Mouse (Mus musculus) olfactory bulb, adult 2 months (tissue): ENCODE measurements around the gene Bcl9l. TPM values are rescaled to one million over a fixed set of nuclear protein-coding genes. Genes with fewer than 3 reads are reported as not detected.
"Not testable (repeated sequence)": the region's sequence is repeated elsewhere in the genome, so short reads cannot be mapped to it uniquely, and the experiment has no call there.

Experiments used
- H3K27ac ChIP-seq: fragments of 200-500 bp; 2 replicates; pipeline ENCODE4 v1.5.1; 2012; ENCODE audit warnings: low read depth, low read length; ENCODE audit not compliant: insufficient read depth
- H3K4me1 ChIP-seq: fragments of 200-500 bp; 2 replicates; pipeline ENCODE4 v1.6.1; 2012; ENCODE audit warnings: low read length; ENCODE audit not compliant: control insufficient read depth, insufficient read depth
- H3K4me3 ChIP-seq: fragments of 200-500 bp; 2 replicates; pipeline ENCODE4 v1.5.1; 2012; ENCODE audit warnings: mild to moderate bottlenecking, low read depth, low read length, moderate library complexity; ENCODE audit not compliant: insufficient read depth
- CTCF ChIP-seq: fragments of 200-500 bp; IDR thresholded peaks from 2 replicates; pipeline ENCODE4 v1.5.1; 2012; ENCODE audit warnings: low read depth, mild to moderate bottlenecking, low read length, moderate library complexity; ENCODE audit not compliant: insufficient read depth
- POLR2A ChIP-seq: fragments of 200-500 bp; IDR thresholded peaks from 2 replicates; pipeline ENCODE4 v1.6.1; 2012; ENCODE audit warnings: mild to moderate bottlenecking, low read depth, low read length, moderate library complexity; ENCODE audit not compliant: insufficient read depth
- WGBS: fragments of 180-500 bp; shearing (Covaris S2); methylation state at CpG from one replicate; pipeline ENCODE4 v1.1.7; 2018; 5-methylcytosine and 5-hydroxymethylcytosine counted together
- polyA plus RNA-seq: library from polyadenylated mRNA; stranded (reverse); fragments of >200 nt; gene quantifications from 2 replicates; pipeline ENCODE4 v1.2.4, GENCODE M21; 2012; ENCODE audit warnings: low replicate concordance; ENCODE audit not compliant: missing spikeins, insufficient read depth, insufficient read length

The Bcl9l gene
- not detected in 2 replicates for polyA plus RNA-seq

DNA sequence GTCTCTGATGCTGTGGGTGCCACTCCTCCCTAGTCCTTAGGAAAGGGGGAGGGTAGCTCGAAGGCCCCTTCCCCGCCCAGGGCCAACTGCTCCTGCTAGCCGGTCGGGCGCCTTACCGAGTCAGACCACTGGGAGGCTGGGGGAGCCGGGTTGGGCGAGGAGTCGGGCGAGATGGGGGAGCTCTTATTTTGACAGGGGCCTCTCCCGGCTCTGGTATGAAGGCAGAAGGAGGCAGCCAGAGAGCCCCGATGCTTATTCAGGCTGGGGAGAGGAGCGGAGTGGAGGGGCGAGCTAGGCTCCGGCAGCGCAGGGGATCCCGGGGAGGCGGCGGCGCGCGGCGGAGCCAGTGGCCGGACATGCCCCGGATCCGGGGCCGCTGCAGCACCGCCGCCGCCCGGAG is at the start of gene Bcl9l:
Gene Bcl9l (plus strand): TSS at position 274 of the 400 bp plus-strand sequence.
- peaks cover 38% of the 10 kb centered on the region for H3K4me1 ChIP-seq
- WGBS: under 1% methylated on average over 27 of the region's 31 CpGs

DNA sequence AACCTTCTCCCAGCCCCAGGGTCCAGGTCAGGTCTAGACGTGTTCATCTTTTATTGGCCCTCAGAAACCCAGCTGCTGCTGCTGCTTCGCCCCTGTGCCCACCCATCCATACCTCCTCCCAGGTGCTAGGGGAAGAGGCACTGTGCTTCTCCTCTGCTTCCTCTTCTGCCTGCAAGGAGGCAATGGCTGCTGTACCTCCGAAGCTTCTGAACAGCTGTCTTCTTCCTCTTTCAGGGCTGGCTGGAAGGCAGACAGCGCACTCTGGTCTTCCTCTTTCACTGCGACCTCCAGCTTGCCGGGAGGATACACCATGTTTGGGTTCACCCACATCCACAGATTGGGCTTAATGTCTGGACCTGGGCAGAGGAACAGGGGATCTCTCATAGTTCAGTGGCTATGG is 46.9 kb upstream of the Bcl9l start:
- 86% methylated on average over 6 of the region's 6 CpGs for WGBS
- Histone ChIP-seq H3K27ac (no peak overlapping the region), H3K4me3 (no peak overlapping the region), H3K4me1 (no peaks in the 10 kb centered on the region)
- no peak for TF ChIP-seq POLR2A
- TF ChIP-seq CTCF: no peak

More for the DNA sequence above, at the start of gene Bcl9l:
- Histone ChIP-seq H3K4me3 (peak within 1 kb of the TSS; percentile 84), H3K27ac (peak within 1 kb of the TSS; percentile 89)
- TF ChIP-seq CTCF (peak; percentile 52; the same call in 1 of the 2 replicates), POLR2A (peak; percentile 74)

DNA sequence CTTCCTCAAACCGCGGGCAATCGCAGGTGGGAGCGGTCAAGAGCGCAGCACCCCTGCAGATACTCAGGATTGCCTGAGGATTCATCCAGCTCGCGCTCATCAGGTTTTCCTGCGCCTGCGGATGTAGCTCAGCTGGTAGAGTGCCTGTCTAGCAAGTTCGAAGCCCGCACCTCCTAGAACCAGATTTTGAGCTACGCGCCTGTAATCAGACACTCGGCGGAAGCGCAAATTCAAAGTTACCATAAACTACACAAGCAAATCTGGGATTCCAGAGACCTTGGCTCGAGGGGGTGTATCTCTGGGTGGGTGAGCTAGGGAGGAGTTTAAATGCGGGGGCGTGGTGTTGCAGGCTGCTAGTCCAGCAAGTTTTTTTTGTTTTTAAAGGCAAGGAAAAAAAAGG is 41.7 kb upstream of the Bcl9l start, which contains the start of gene Foxr1:
Gene Foxr1 (minus strand): TSS at position 176 of the 400 bp plus-strand sequence.
- no peak within 1 kb of the TSS for H3K4me3 ChIP-seq
- TF ChIP-seq CTCF (no peak), POLR2A (no peak)
- H3K4me1 ChIP-seq: no peaks in the 10 kb centered on the region
- WGBS: 84% methylated on average over 19 of the region's 19 CpGs
- no peak within 1 kb of the TSS for H3K27ac ChIP-seq

DNA sequence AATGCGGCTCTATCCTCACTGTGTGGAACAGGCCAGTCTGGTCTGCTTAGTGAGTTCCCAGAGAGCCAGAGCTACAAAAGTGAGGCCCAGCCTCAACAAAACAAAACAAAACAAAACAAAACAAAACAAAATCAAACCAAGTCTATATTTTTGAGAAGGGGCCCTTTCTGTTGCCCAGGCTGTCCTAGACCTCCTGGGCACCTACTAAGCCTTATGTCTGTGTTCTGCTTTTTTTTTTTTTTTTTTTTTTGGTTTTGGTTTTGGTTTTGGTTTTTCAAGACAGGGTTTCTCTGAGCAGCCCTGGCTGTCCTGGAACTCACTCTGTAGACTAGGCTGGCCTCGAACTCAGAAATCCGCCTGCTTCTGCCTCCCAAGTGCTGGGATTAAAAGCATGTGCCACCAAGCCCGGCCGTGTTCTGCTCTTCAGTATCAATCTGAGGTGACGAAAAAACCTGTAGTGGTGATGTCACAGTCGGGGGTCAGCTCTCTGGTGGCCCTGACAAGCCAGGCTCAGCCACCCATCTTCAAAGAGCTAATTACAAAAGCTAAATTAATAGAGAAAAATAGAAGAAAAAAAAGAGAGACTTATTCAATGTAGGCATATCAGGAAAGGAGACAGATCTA is 38.1 kb upstream of the Bcl9l start:
- H3K4me3 ChIP-seq, H3K4me1 ChIP-seq, H3K27ac ChIP-seq: not testable (repeated sequence)
- 86% methylated on average over 7 of the region's 7 CpGs for WGBS

DNA sequence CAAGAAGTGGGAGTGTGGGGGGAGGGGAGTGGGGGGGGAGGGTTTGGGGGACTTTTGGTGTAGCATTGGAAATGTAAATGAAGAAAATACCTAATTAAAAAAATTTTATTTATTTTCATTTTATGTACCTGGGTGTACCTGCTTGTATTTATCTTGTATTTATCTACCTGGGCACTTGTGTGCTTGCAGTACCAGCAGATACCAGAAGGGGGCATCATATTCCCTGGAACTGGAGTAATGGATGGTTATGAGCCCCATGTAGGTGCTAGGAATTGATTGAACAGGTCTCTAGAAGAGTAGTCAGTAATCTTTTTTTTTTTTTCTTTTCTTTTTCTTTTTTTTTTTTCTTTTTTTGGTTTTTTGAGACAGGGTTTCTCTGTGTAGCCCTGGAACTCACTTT is 32.2 kb upstream of the Bcl9l start:
- TF ChIP-seq POLR2A (no peak), CTCF (no peak)
- no peak overlapping the region for H3K27ac ChIP-seq
- no peak overlapping the region for H3K4me3 ChIP-seq
- peaks cover 9% of the 10 kb centered on the region for H3K4me1 ChIP-seq

DNA sequence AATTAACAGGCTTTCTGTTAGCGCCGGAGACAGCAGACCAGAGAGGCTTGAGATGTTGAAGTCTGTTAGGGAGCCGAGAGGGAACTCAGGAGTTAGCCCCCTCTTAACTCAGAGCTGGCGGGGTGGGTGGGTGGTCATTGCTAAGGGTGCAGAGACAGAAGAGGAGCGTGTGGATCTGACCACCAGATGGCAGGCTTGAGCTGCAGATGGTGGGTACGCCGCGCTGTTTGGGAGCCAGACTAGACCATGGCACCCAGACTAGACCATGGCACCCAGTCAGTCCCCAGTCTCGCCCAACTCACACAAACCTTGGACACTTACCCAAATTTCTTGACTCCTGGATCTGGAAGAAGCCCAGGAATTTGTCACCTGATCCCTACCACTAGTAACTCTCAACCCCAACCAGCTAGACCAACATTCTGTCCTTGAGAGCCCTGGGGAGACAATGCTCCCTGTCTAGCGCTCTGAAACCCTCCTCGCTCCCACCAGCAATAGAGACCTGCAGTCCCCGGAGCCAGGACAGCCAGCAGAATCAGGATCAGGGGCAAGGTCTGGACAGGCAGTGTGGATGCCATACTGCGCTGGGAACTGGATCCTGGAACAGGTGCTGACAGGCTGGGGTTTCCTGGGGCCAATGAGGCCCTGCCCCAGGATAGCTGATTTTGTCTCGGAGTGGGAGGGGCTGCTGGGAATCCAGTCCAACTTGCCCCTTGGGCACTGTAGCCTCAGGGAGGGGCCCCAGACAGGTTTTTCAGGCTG is 28.3 kb upstream of the Bcl9l start:
- TF ChIP-seq CTCF (peak; percentile 94), POLR2A (no peak)
- 16% methylated on average over 14 of the region's 14 CpGs for WGBS

DNA sequence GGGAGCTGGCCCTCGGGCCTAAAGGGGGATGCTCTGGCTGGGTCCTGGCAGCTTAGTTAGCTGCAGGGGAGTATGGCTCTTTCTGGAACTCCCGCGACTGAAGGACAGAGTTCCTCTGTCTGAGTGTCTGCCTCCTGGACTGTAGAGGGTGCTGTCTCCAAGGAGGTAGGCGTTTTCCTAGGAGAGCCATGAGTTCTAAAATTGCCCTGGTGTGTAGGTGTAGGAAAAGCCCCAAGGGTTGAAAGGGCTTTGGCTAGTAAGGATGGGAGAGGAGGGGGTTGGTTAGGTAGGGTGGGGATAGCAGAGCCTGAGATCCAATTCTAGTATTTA is 27.8 kb upstream of the Bcl9l start, which contains the start of gene Upk2:
Gene Upk2 (minus strand): TSS at position 86 of the 330 bp plus-strand sequence.
- Histone ChIP-seq H3K27ac (0 out of 2 replicates have a peak within 1 kb of the TSS, but pooled peaks have one; percentile 99), H3K4me3 (no peak within 1 kb of the TSS), H3K4me1 (peaks cover 26% of the 10 kb centered on the region)
- TF ChIP-seq POLR2A (no peak), CTCF (no peak)
- 39% methylated on average over 4 of the region's 4 CpGs for WGBS

More for the DNA sequence above, 28.3 kb upstream of the Bcl9l start:
- no peak overlapping the region for H3K27ac ChIP-seq
- H3K4me1 ChIP-seq: peaks cover 26% of the 10 kb centered on the region
- H3K4me3 ChIP-seq: no peak overlapping the region

DNA sequence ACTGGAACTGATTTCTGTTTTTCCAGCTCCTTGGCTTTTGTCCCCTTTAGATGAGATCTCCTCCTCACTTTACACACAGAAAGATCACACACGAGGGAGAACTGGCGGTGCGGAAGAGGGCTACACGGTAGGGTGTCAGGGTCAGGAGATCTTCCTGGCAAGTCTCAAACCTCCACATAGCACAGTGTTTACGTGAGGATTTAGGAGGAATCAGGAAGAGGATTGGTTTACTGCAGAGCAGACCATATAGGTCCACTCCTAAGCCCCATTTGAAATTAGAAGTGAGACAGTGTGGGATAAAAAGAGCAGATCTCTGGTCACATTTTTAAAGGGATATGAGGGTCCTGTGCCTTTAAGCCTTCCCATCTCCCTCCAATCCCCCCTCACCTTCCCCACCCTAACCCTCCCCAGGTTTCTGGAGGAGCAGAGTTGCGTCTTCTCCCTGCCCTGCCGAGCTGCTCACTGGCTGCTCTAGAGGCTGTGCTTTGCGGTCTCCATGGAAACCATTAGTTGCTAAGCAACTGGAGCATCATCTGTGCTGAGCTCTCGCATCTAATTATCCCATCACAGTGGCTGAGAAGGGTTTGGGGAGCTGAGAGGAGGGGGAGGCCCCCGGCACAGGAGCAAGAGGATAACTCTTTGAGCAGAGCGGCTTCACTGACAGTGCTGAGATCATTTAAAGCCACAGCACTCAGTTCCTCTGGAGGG is 25.4 kb upstream of the Bcl9l start:
- peak overlapping the region; percentile 21; the same call in 1 of the 2 replicates for H3K4me3 ChIP-seq
- H3K4me1 ChIP-seq: peaks cover 26% of the 10 kb centered on the region
- H3K27ac ChIP-seq: peak overlapping the region; percentile 99

DNA sequence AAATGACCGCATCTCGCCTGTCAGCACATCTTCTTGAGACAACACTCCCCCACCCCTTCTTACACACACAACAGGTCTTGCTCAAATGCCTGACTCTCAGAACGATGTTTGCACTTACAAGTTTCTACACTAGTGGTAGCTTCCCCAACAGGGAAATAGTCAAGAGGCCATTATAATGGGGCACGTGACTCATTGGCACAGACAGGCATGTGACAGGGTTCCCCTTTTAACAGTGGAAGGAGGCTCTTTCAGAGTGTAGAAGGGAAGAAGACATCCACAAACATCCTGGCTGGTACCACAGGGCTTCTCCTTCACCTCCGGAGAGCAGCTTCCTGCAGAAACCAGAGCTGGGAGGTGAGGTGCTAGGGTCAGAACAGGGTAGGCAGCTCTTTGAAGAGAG is 20.7 kb upstream of the Bcl9l start:
- WGBS: 87% methylated on average over 5 of the region's 5 CpGs
- H3K4me1 ChIP-seq: peaks cover 9% of the 10 kb centered on the region
- no peak overlapping the region for H3K4me3 ChIP-seq
- H3K27ac ChIP-seq: no peak overlapping the region
- TF ChIP-seq CTCF (no peak), POLR2A (no peak)

More for the DNA sequence above, 25.4 kb upstream of the Bcl9l start:
- TF ChIP-seq POLR2A (peak; percentile 61), CTCF (no peak)
- 5% methylated on average over 11 of the region's 11 CpGs for WGBS
